In genomic region chr13:78642443-78642729, GRCm38 (mm10) we compare ENCODE assay signal across 35 mouse cellular contexts.
DNase-seq lines count a peak whose midpoint lies in the region; ATAC-seq and TF ChIP-seq lines count a peak whose summit lies in the region.
"Had no signal": no experiment of that assay in that cellular context is flagged by ENCODE, and none has a peak within 500 bp of the region (broad histone marks: within the 10 kb centered on the region; RNA-seq: fewer than 3 reads in every experiment).

No protein-coding gene starts in this region.

- ATAC-seq in forebrain, embryonic 13.5 days, result peak; percentile 70
- peak; percentile 40; the same call in 1 of the 2 replicates for ATAC-seq in midbrain, embryonic 11.5 days (ENCODE audit: low FRiP score)
- 0 out of 2 replicates have a peak, but pooled peaks have one; percentile 34 for ATAC-seq in midbrain, postnatal 0 days (ENCODE audit: low FRiP score)
- no peak for ATAC-seq in hindbrain, postnatal 0 days
- ATAC-seq: activated CD4-positive, CD25-positive, alpha-beta regulatory T cell, adult 4 months; intestine, embryonic 15.5 days; lung, postnatal 0 days had no signal

- no peak overlapping the region for H3K9ac ChIP-seq in forebrain, embryonic 13.5 days
- H3K9ac ChIP-seq in midbrain, embryonic 11.5 days (ENCODE audit: low read length), result no peak overlapping the region
- no peak overlapping the region for H3K9ac ChIP-seq in midbrain, postnatal 0 days (replicated peaks; ENCODE audit: low read length, poor library complexity, severe bottlenecking)
- H3K9ac ChIP-seq in hindbrain, postnatal 0 days (replicated peaks; ENCODE audit: low read length), result no peak overlapping the region
- H3K9ac ChIP-seq: embryonic facial prominence, embryonic 13.5 days; hindbrain, embryonic 15.5 days; intestine, embryonic 15.5 days; limb, embryonic 15.5 days; liver, embryonic 13.5 days; neural tube, embryonic 13.5 days had no signal

- TF ChIP-seq CTCF in midbrain, postnatal 0 days (IDR thresholded peaks at IDR 0.05), result no peak
- TF ChIP-seq CTCF in hindbrain, postnatal 0 days (IDR thresholded peaks at IDR 0.05; ENCODE audit: low read depth), result no peak

- H3K27me3 ChIP-seq in forebrain, embryonic 13.5 days, result no peaks in the 10 kb centered on the region
- no peaks in the 10 kb centered on the region for H3K27me3 ChIP-seq in midbrain, embryonic 11.5 days (ENCODE audit: control insufficient read depth, insufficient read depth, low read length)
- no peaks in the 10 kb centered on the region for H3K27me3 ChIP-seq in midbrain, postnatal 0 days (ENCODE audit: insufficient read depth, low read length)
- no peaks in the 10 kb centered on the region for H3K27me3 ChIP-seq in hindbrain, postnatal 0 days (ENCODE audit: insufficient read depth, low read length)
- H3K27me3 ChIP-seq: embryonic facial prominence, embryonic 13.5 days; hindbrain, embryonic 15.5 days; intestine, embryonic 15.5 days; limb, embryonic 15.5 days; liver, embryonic 13.5 days; neural tube, embryonic 13.5 days had no signal

- 12% methylated on average over 3 of the region's 3 CpGs for WGBS in forebrain, embryonic 13.5 days
- WGBS in midbrain, embryonic 11.5 days, result 62% methylated on average over 3 of the region's 3 CpGs
- 27% methylated on average over 3 of the region's 3 CpGs for WGBS in midbrain, postnatal 0 days
- 50% methylated on average over 3 of the region's 3 CpGs for WGBS in hindbrain, postnatal 0 days

- H3K27ac ChIP-seq in forebrain, embryonic 13.5 days, result 0 out of 2 replicates have a peak overlapping the region, but pooled peaks have one; percentile 25
- H3K27ac ChIP-seq in midbrain, embryonic 11.5 days (ENCODE audit: low read depth, low read length), result no peak overlapping the region
- no peak overlapping the region for H3K27ac ChIP-seq in midbrain, postnatal 0 days (ENCODE audit: low read depth, low read length)
- H3K27ac ChIP-seq in hindbrain, postnatal 0 days, result no peak overlapping the region
- H3K27ac ChIP-seq: embryonic facial prominence, embryonic 13.5 days; hindbrain, embryonic 15.5 days; intestine, embryonic 15.5 days; kidney, postnatal 0 days; limb, embryonic 15.5 days; liver, embryonic 13.5 days; macrophage had no signal

- DNase-seq in retina, embryonic 14.5 days (ENCODE audit: low spot score), result peak; percentile 69
- DNase-seq in retina, postnatal 1 day, result no peak
- no peak for DNase-seq in midbrain, embryonic 11.5 days (ENCODE audit: low spot score, missing footprints)
- no peak for DNase-seq in midbrain, postnatal 0 days (ENCODE audit: low spot score)
- no peak for DNase-seq in adrenal gland, adult (ENCODE audit: inconsistent age in 2 of 2, low spot score in 1 of 2)
- DNase-seq in lung, postnatal 4 days, result no peak
- DNase-seq in hindbrain, postnatal 0 days (ENCODE audit: low spot score), result no peak
- DNase-seq: adrenal gland, adult 8-10 months; B cell, adult 2 months; cerebellum, adult 11 months; cerebellum, adult 9-10 months; cerebellum, postnatal 36 days; gastrocnemius, postnatal 25 days; heart, adult 11 months; kidney, adult 2 months; kidney, postnatal 4 days; layer of hippocampus, postnatal 36 days; liver, embryonic 13.5 days; lung, adult 18-20 months; right cerebral cortex, postnatal 25 days; thymus, postnatal 14 days had no signal

- no peaks in the 10 kb centered on the region for H3K36me3 ChIP-seq in forebrain, embryonic 13.5 days (ENCODE audit: poor library complexity, severe bottlenecking)
- H3K36me3 ChIP-seq in midbrain, embryonic 11.5 days (ENCODE audit: control insufficient read depth, insufficient read depth, low read length), result no peaks in the 10 kb centered on the region
- H3K36me3 ChIP-seq in midbrain, postnatal 0 days (ENCODE audit: insufficient read depth, low read length), result no peaks in the 10 kb centered on the region
- H3K36me3 ChIP-seq in hindbrain, postnatal 0 days (ENCODE audit: insufficient read depth, low read length), result no peaks in the 10 kb centered on the region
- H3K36me3 ChIP-seq: embryonic facial prominence, embryonic 13.5 days; hindbrain, embryonic 15.5 days; intestine, embryonic 15.5 days; limb, embryonic 10.5 days; limb, embryonic 15.5 days; liver, embryonic 13.5 days; neural tube, embryonic 13.5 days had no signal

- H3K4me1 ChIP-seq in forebrain, embryonic 13.5 days, result peaks cover 16% of the 10 kb centered on the region
- H3K4me1 ChIP-seq in midbrain, embryonic 11.5 days (ENCODE audit: control insufficient read depth, insufficient read depth, low read length), result peaks cover 3% of the 10 kb centered on the region
- H3K4me1 ChIP-seq in midbrain, postnatal 0 days (ENCODE audit: insufficient read depth, low read length), result no peaks in the 10 kb centered on the region
- no peaks in the 10 kb centered on the region for H3K4me1 ChIP-seq in hindbrain, postnatal 0 days (ENCODE audit: insufficient read depth, low read length)
- H3K4me1 ChIP-seq: embryonic facial prominence, embryonic 13.5 days; intestine, embryonic 15.5 days; limb, embryonic 15.5 days; liver, embryonic 13.5 days had no signal

- no peak overlapping the region for H3K4me3 ChIP-seq in forebrain, embryonic 13.5 days
- H3K4me3 ChIP-seq in midbrain, embryonic 11.5 days (ENCODE audit: low read depth, low read length), result no peak overlapping the region
- H3K4me3 ChIP-seq in midbrain, postnatal 0 days (ENCODE audit: low read depth, low read length), result no peak overlapping the region
- H3K4me3 ChIP-seq in hindbrain, postnatal 0 days (ENCODE audit: low read length), result no peak overlapping the region
- H3K4me3 ChIP-seq: embryonic facial prominence, embryonic 13.5 days; erythroblast, embryonic 14.5 days; hindbrain, embryonic 15.5 days; intestine, embryonic 15.5 days; limb, embryonic 10.5 days; limb, embryonic 15.5 days; liver, embryonic 13.5 days; myocyte; neural tube, embryonic 13.5 days had no signal

- no peak overlapping the region for H3K4me2 ChIP-seq in forebrain, embryonic 13.5 days
- H3K4me2 ChIP-seq in midbrain, embryonic 11.5 days, result no peak overlapping the region
- H3K4me2 ChIP-seq in midbrain, postnatal 0 days (ENCODE audit: low read depth, low read length, poor library complexity, severe bottlenecking), result no peak overlapping the region
- no peak overlapping the region for H3K4me2 ChIP-seq in hindbrain, postnatal 0 days (ENCODE audit: low read depth, low read length)
- H3K4me2 ChIP-seq: embryonic facial prominence, embryonic 13.5 days; heart, embryonic 11.5 days; hindbrain, embryonic 15.5 days; intestine, embryonic 15.5 days; limb, embryonic 15.5 days; liver, embryonic 13.5 days; neural tube, embryonic 13.5 days had no signal

- H3K9me3 ChIP-seq in forebrain, embryonic 13.5 days (replicated peaks), result no peaks in the 10 kb centered on the region
- no peaks in the 10 kb centered on the region for H3K9me3 ChIP-seq in midbrain, embryonic 11.5 days (ENCODE audit: control insufficient read depth, low read length)
- no peaks in the 10 kb centered on the region for H3K9me3 ChIP-seq in midbrain, postnatal 0 days (ENCODE audit: low read length)
- no peaks in the 10 kb centered on the region for H3K9me3 ChIP-seq in hindbrain, postnatal 0 days (ENCODE audit: low read length)
- H3K9me3 ChIP-seq: embryonic facial prominence, embryonic 13.5 days; hindbrain, embryonic 15.5 days; intestine, embryonic 15.5 days; limb, embryonic 10.5 days; limb, embryonic 15.5 days; liver, embryonic 13.5 days; neural tube, embryonic 13.5 days had no signal
